Mouse (Mus musculus) pancreas, adult 10 weeks (tissue): ENCODE measurements around the gene Lbx2. TPM values are rescaled to one million over a fixed set of nuclear protein-coding genes. Genes with fewer than 3 reads are reported as not detected.

ENCODE experiments used
- polyA plus RNA-seq: library from polyadenylated mRNA; stranded (reverse); fragments of 350-450 nt; fragmentation: Illumina TruSeq; extraction: RNeasy Lipid Tissue Mini Kit (QIAGEN cat#74804); gene quantifications from one replicate; pipeline ENCODE4 v1.2.3, GENCODE M21; 2015; ENCODE audit warnings: low read depth, low replicate concordance; ENCODE audit not compliant: insufficient read depth

The Lbx2 gene
- polyA plus RNA-seq: not detected

GRCm38 (mm10) chr6:83086121-83087035 lies at the start of gene Lbx2:
TSS of gene Lbx2 (plus strand) at chr6:83086367.

GRCm38 (mm10) chr6:83054074-83054851 lies 31.9 kb upstream of the Lbx2 start, which contains the start of gene Aup1:
TSS of gene Aup1 (plus strand) at chr6:83054521.

GRCm38 (mm10) chr6:83054871-83055431 lies 31.2 kb upstream of the Lbx2 start, which contains the start of gene Htra2:
TSS of gene Htra2 (minus strand) at chr6:83055273.

GRCm38 (mm10) chr6:83057790-83058189 lies 28.4 kb upstream of the Lbx2 start, which contains the start of gene Dqx1:
TSS of gene Dqx1 (plus strand) at chr6:83057844.

GRCm38 (mm10) chr6:83070247-83070310 lies 16.1 kb upstream of the Lbx2 start, which contains the start of gene Tlx2:
TSS of gene Tlx2 (minus strand) at chr6:83070293.

GRCm38 (mm10) chr6:83077630-83078323 lies 8.4 kb upstream of the Lbx2 start, which contains the start of gene Pcgf1:
TSS of gene Pcgf1 (plus strand) at chr6:83077869.

GRCm38 (mm10) chr6:83101316-83101687 lies 15.1 kb downstream of the Lbx2 start, which contains the start of the genes Ccdc142 and Gm42688:
TSS of gene Ccdc142 (plus strand) at chr6:83101601.
TSS of gene Gm42688 (plus strand) at chr6:83101617.

GRCm38 (mm10) chr6:83108762-83109668 lies 22.8 kb downstream of the Lbx2 start, which contains the start of gene Mrpl53:
TSS of gene Mrpl53 (plus strand) at chr6:83109040.

GRCm38 (mm10) chr6:83115011-83115671 lies 29.0 kb downstream of the Lbx2 start, which contains the start of gene Mogs:
TSS of gene Mogs (plus strand) at chr6:83115496.

GRCm38 (mm10) chr6:83120930-83121862 lies 35.0 kb downstream of the Lbx2 start, which contains the start of gene Wbp1:
TSS of gene Wbp1 (minus strand) at chr6:83121559.

GRCm38 (mm10) chr6:83125331-83125730 lies 39.2 kb downstream of the Lbx2 start, which contains the start of gene Ino80b:
TSS of gene Ino80b (minus strand) at chr6:83125431.

GRCm38 (mm10) chr6:83134951-83135513 lies 48.9 kb downstream of the Lbx2 start, which contains the start of gene Rtkn:
TSS of gene Rtkn (plus strand) at chr6:83135463.

Other genes starting within 250 kb of the Lbx2 start
- 0.26 TPM for gene Sema4f, start 146.6 kb upstream of the Lbx2 start, polyA plus RNA-seq
- not detected for gene M1ap, start 139.5 kb upstream of the Lbx2 start, polyA plus RNA-seq
- gene Dok1, start 52.9 kb upstream of the Lbx2 start, polyA plus RNA-seq: 1.8 TPM
- 1.8 TPM for gene Loxl3, start 52.2 kb upstream of the Lbx2 start, polyA plus RNA-seq
- gene Aup1, start 31.8 kb upstream of the Lbx2 start, polyA plus RNA-seq: 146 TPM
- gene Htra2, start 31.1 kb upstream of the Lbx2 start, polyA plus RNA-seq: 40.7 TPM
- gene Dqx1, start 28.5 kb upstream of the Lbx2 start, polyA plus RNA-seq: 1.5 TPM
- not detected for gene Tlx2, start 16.1 kb upstream of the Lbx2 start, polyA plus RNA-seq
- gene Pcgf1, start 8.5 kb upstream of the Lbx2 start, polyA plus RNA-seq: 7.6 TPM
- gene Ccdc142, start 15.2 kb downstream of the Lbx2 start, polyA plus RNA-seq: not detected
- gene Gm42688, start 15.2 kb downstream of the Lbx2 start, polyA plus RNA-seq: 1.1 TPM
- gene Mrpl53, start 22.7 kb downstream of the Lbx2 start, polyA plus RNA-seq: 31.8 TPM
- gene Mogs, start 29.1 kb downstream of the Lbx2 start, polyA plus RNA-seq: 16.5 TPM
- 42.1 TPM for gene Wbp1, start 35.2 kb downstream of the Lbx2 start, polyA plus RNA-seq
- gene Ino80b, start 39.1 kb downstream of the Lbx2 start, polyA plus RNA-seq: 6.9 TPM
- gene Rtkn, start 49.1 kb downstream of the Lbx2 start, polyA plus RNA-seq: 12.4 TPM
- 1.5 TPM for gene Wdr54, start 70.0 kb downstream of the Lbx2 start, polyA plus RNA-seq
- gene 1700003E16Rik, start 70.0 kb downstream of the Lbx2 start, polyA plus RNA-seq: not detected
- gene Dctn1, start 79.6 kb downstream of the Lbx2 start, polyA plus RNA-seq: 29.3 TPM
- not detected for gene Slc4a5, start 133.5 kb downstream of the Lbx2 start, polyA plus RNA-seq
- gene Mthfd2, start 239.5 kb downstream of the Lbx2 start, polyA plus RNA-seq: 19.5 TPM
- 11.3 TPM for gene Mob1a, start 239.6 kb downstream of the Lbx2 start, polyA plus RNA-seq